Mouse (Mus musculus) naive thymus-derived CD4-positive, alpha-beta T cell, adult 2 months (primary cell): ENCODE data around the gene Gm20605.
A peak's percentile ranks its signal among the peaks of the same experiment; 100 is the strongest.

Source experiments
- DNase-seq: peaks from one replicate; pipeline ENCODE4 v3.0.0-alpha.2; 2011; ENCODE audit warnings: low read depth

Gm20605 gene

GRCm38 (mm10) chr5:137690531-137690930 lies 61.6 kb downstream of the Gm20605 start:
- no peak for DNase-seq

- peak; percentile 49 for DNase-seq
Measured at GRCm38 (mm10) chr5:137691881-137692280, 62.9 kb downstream of the Gm20605 start.
